Mouse (Mus musculus): Measurements from ENCODE around the gene Acap2.

Acap2 gene

GRCm38 (mm10) chr16:31043136-31043535 is 157.9 kb downstream of the Acap2 start:
- no peak for DNase-seq
